Mouse (Mus musculus) yolk sac, embryonic 10.5 days (tissue): ENCODE measurements at regions not wholly inside any gene's neighbourhood (a gene's known extent, or its start where the extent isn't known, plus 50 kb on each side); places are given as distances from the start of the nearest gene placed in this dataset.
A peak's percentile ranks its signal among the peaks of the same experiment; 100 is the strongest.

ENCODE experiments used
- DNase-seq: peaks from one replicate; pipeline ENCODE4 v3.0.0-alpha.2; 2017; ENCODE audit warnings: low spot score

DNA sequence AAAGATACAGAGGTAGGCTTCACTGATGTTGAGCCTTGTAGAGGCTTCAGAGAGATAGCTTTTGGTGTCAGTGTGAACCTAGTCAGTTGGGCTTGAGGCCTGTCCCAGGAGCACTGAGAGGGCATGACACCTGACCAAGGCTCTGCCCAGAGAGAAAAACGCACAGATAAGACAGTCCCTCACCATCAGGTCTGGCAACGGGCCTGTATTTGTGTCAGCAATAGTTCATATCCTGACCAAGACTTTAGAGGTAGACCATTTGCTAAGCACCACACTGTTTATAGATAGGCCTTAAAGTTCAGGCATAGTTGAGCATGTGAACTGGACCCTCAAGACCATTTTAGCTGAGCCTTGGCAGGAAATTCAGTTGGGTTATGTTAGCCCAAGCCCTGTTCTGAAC lies 60.4 kb upstream of the C2cd4b start:
- no peak for DNase-seq

DNA sequence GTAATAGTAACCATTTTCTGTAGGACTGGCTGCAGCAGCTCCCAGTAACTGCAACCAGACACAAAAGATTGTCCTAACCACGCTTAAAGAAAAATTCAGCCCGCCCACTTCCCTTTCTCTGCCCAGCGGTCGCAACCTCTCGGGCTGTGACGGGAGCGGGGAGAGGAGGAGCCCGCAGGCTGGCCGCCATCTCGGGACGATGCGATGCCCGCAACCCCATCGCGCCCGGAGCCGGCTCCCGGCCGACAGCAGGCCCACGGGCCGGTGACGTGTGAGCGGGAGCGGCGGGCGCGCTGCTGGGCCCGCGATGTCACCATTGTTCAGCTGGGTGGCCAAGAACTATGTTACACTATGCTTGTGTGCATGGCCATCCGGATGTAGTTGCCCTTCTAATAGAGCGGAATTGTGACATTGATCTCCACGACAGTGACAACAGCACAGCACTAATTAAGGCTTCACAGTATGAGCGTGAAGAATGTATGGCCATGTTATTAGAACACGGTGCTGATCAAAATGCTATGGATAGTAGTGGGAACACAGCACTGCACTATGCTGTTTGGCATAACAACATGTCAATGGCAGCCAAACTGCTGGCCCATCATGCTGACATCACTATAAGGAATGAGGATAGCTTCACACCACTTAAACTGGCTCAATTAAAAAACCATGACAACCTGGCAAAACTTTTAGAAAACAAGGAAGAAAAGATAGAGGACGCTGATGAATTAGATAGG lies 59.2 kb upstream of the C2cd4b start:
- DNase-seq: peak; percentile 6

DNA sequence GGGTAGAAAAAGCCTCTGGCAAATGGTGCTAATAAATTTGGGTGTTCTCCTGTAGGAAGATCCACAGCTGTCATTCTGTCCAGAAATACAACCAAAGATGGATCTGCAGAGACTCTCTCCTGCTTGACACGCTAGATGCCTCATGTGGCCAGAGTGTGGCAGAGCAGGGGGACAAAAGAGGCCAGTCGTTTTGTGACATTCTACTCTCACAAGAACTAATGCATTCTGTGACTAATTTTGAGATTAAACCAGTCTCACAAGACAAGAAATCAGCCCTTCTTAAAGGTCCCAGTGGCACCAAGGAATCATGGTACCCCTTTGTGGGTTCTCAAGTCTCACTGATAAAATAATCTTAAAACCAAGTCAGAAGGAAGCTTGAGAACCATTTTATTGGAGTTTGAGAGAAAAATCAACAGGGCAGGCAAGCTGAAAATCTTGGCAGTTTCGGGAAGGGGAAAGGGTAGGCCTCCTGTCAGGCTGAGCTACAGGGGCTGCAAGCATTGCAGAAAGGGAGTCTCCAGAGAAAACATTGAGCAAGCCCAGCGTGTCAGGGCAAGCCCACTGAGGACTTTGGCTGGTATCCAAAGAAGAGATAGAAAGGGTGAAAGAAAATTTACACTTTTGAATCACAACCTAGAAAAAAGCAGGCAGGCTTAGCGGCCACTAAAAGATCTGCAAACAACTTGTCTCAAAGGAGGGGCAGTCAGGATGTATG lies 50.8 kb upstream of the C2cd4b start:
- DNase-seq: no peak
